Mouse (Mus musculus): ENCODE measurements at regions not wholly inside any gene's neighbourhood (a gene's known extent, or its start where the extent isn't known, plus 50 kb on each side); places are given as distances from the start of the nearest gene placed in this dataset.

DNA sequence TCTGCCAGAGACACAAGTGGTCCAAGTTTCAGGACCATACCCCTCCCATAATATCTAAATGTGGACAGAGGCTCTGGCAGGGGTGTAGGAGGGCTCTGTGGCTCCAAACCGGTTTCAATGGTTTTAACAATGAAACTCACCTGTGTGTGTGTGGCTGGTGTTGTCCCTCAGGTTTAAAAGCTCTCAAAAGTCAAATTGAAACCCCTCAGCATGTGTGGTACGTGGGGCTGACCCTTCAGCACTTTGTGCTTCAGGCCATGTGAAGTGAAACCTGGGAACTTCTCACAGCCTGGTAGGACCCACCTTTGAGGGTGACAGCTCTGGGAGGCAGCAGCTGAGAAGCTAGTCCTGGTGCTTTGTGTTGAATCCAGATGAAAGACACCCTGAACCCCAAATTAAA, 52.5 kb upstream of the Dusp22 start:
- TF ChIP-seq POLR2A (IDR thresholded peaks at IDR 0.05; ENCODE audit: extremely low read depth, insufficient read depth, low read length) (no peak), CTCF (IDR thresholded peaks at IDR 0.05; ENCODE audit: low read depth, low read length) (no peak)
